Mouse (Mus musculus): ENCODE data around the gene P4htm. TPM values are rescaled to one million over a fixed set of nuclear protein-coding genes. Genes with fewer than 3 reads are reported as not detected.

P4htm gene
- total RNA-seq, 2 experiments from 2014 or later = 14.3 to 16.6 TPM

GRCm38 (mm10) chr9:108563671-108564070 lies 33.8 kb downstream of the P4htm start:
- intact Hi-C loops (cut with DNase I) = no loop called here
- no peak for DNase-seq

DNA sequence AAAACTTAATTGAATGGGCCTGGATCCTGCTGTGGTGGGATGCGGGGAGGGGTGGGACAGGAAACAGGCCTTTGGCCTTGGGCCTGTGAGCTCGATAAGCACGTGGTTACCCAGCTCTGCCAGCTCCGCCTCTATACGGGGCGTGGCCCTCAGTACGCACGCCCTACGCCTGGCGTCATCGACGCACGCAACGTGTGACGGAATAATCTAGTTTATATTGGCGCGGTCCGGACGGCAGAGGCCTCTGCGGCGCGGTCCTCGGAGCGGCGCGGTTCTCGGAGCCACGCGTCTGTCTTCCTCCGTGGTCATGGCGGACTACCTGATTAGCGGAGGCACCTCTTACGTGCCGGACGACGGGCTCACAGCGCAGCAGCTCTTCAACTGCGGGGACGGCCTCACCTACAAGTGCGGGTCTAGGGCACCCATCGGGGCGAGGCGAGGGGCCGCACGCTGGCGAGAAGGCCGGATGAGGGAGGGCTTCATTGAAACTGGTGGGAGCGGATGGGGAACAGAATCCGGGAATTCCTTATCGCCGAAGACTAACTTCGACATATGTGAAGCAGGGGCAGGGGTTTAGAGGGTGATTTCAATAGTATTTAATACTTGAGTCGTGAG lies 37.1 kb downstream of the P4htm start, which contains the start of gene Impdh2:
Impdh2 (plus strand) TSS at position 60 of the 615 bp plus-strand sequence.
- intact Hi-C loops (cut with DNase I) = no loop called here
- peak; percentile 93 to 98 for DNase-seq

- DNase-seq = no peak
- intact Hi-C loops (cut with DNase I) = loop anchor here (5.0 kb wide), 1 partner anchor 37 kb away; no protein-coding TSS in a partner anchor
These were observed 38.3 kb downstream of the P4htm start for GRCm38 (mm10) chr9:108559169-108559568.

GRCm38 (mm10) chr9:108546875-108547274 lies 50.6 kb downstream of the P4htm start:
- intact Hi-C loops (cut with DNase I) = no loop called here
- DNase-seq = no peak

DNA sequence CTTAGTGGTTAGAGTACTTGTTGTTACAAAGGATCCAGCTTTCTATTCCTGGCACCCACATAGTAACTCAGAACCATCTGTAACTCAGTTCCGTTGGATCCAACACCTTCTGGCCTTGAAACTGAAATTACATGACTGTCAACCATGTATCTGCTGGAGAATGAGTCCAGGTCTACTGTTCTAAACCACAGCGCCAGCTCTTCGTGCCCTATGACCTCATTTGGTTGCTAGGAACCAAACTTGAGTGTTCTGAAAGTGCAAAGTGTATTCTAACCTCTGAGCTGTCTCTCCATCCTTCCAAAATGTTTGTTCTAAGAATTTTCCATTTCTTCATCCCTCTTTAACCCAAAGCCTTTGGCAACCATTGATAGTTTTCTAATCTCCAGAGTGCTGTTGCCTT lies 51.5 kb downstream of the P4htm start:
- intact Hi-C loops (cut with DNase I) = no loop called here
- DNase-seq = no peak

- DNase-seq = no peak
These were observed 56.6 kb downstream of the P4htm start for GRCm38 (mm10) chr9:108540846-108541245.

GRCm38 (mm10) chr9:108531496-108531895 lies 66.0 kb downstream of the P4htm start:
- no peak for DNase-seq
- intact Hi-C loops (cut with DNase I) = no loop called here

More at GRCm38 (mm10) chr9:108540846-108541245, 56.6 kb downstream of the P4htm start:
- intact Hi-C loops (cut with DNase I) = no loop called here

- intact Hi-C loops (cut with DNase I) = no loop called here
- no peak for DNase-seq
These were observed 66.5 kb downstream of the P4htm start for GRCm38 (mm10) chr9:108530954-108531353.

Small RNA genes lying within 50 kb of the gene (microRNA-seq; reads per million reads assigned to microRNA genes)
- 0 reads per million in 2 experiments for gene Gm24083
- gene Mir191 = 0 reads per million in 2 experiments
- gene Mir425 = 890 to 1,083 reads per million in 2 experiments

Other genes with a start within 250 kb of the P4htm start
- 10 to 100 TPM; 76.5 to 83.6 TPM for gene Usp4, start 249.8 kb downstream of the P4htm start, total RNA-seq (2021)
- under 1 TPM; 0.67 to 0.90 TPM for gene 1700102P08Rik, start 204.9 kb downstream of the P4htm start, total RNA-seq (2021)
- not detected for gene Ccdc36, start 169.2 kb downstream of the P4htm start, total RNA-seq (2021)
- not detected for gene BC048562, start 161.2 kb downstream of the P4htm start, total RNA-seq (2021)
- 10 to 100 TPM; 23.6 to 29.4 TPM for gene Ccdc71, start 137.1 kb downstream of the P4htm start, total RNA-seq (2021)
- gene Klhdc8b, start 136.1 kb downstream of the P4htm start, total RNA-seq (2021) = 10 to 100 TPM; 15.0 to 15.2 TPM
- gene Lamb2, start 117.9 kb downstream of the P4htm start, total RNA-seq (2021) = 100 to 1,000 TPM; 355 to 379 TPM
- 100 to 1,000 TPM; 101 to 108 TPM for gene Usp19, start 107.1 kb downstream of the P4htm start, total RNA-seq (2021)
- gene Qars, start 90.0 kb downstream of the P4htm start, total RNA-seq (2021) = 10 to 100 TPM; 75.9 to 81.0 TPM
- 10 to 100 TPM; 68.4 to 70.1 TPM for gene Qrich1, start 80.9 kb downstream of the P4htm start, total RNA-seq (2021)
- gene Impdh2, start 37.4 kb downstream of the P4htm start, total RNA-seq (2021) = 10 to 100 TPM; 47.0 to 54.5 TPM
- 10 to 100 TPM; 53.1 to 59.8 TPM for gene Ndufaf3, start 30.2 kb downstream of the P4htm start, total RNA-seq (2021)
- 10 to 100 TPM; 18.7 to 21.4 TPM for gene Dalrd3, start 27.8 kb downstream of the P4htm start, total RNA-seq (2021)
- gene Wdr6, start 18.9 kb downstream of the P4htm start, total RNA-seq (2021) = 10 to 100 TPM; 21.2 to 23.9 TPM
- 10 to 100 TPM; 47.7 to 48.0 TPM for gene Arih2, start 51.7 kb upstream of the P4htm start, total RNA-seq (2021)
- 100 to 1,000 TPM; 222 to 228 TPM for gene Slc25a20, start 64.4 kb upstream of the P4htm start, total RNA-seq (2021)
- gene Prkar2a, start 91.6 kb upstream of the P4htm start, total RNA-seq (2021) = 10 to 100 TPM; 74.3 to 75.9 TPM
- gene Ip6k2, start 186.1 kb upstream of the P4htm start, total RNA-seq (2021) = 10 to 100 TPM; 30.7 to 31.8 TPM
- gene Nckipsd, start 210.7 kb upstream of the P4htm start, total RNA-seq (2021) = 10 to 100 TPM in 1 of 2 experiments, 1 to 10 TPM in 1; 9.9 to 11.4 TPM
- under 1 TPM; 0.12 TPM for gene Celsr3, start 228.7 kb upstream of the P4htm start, total RNA-seq (2021)